Mouse (Mus musculus) thymus, postnatal 4 days (tissue): Measurements from ENCODE around the gene Jade1.
A peak's percentile ranks its signal among the peaks of the same experiment; 100 is the strongest.

ENCODE experiments used
- DNase-seq: peaks from one replicate; pipeline ENCODE4 v3.0.0; 2021

Jade1 gene

DNA sequence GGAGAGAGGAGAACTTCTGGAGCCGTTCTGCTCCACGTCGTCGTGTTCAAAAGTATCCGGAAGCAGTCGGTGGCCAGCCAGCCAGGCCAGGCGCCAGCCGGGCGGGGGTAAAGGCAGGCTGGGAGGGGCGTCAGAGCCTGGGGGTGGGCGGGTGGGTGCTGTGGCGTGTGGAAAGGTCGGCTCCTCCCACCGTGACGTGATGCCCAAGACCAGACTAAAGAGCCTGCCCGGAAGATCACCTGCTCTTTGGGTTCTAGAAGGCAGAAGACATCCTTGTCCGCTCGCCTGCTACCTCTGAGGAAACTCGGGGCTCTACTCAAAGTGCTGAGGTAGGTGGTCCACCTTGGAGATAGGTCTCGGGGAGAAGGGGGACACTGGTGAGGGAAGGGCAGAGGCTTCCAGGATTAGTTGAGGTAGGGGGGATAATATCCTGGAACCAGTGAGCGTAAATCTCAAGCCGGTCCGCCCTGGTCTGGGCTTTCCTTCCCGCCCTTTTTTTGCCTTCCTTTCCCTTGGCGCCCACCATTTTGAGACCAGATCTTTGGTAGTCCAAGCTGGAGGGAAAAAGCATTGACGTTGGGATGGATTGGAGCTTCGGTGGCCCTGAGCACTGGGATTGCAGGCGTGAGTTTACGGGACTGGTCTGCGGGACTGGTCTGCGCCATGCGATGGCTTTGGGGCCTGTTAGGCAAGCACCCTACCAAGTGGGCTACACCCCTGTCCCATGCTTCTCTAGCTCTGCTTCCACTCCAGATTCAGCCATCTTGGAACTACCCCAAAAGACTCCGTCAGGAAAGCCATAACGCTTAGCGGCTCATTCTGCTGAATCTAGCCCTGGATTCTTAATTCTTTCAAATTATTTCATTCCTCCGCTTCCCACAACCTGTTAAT lies at the start of gene Jade1:
Gene Jade1, plus strand, starts transcription at position 241 of the 891 bp plus-strand sequence.
- DNase-seq: no peak

DNA sequence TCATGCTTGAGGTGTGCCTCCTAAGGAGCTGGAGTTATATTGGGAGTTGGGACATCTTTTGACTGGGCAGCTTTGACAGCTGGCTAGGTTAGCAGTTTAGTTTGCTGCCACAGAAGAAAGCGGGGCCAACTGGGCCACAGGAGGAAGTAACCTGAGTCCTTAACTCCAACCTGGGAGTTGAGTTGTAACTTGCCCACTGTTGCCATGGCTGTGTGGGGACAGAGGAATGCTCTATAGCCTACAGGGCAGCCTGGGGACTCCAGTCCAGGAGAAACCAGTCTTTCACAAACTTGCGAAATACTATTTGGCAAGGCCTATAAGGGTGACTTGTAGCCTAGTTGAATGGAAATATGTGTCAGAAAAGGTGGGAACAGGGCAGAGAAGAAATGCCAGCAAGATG lies 46.1 kb upstream of the Jade1 start:
- no peak for DNase-seq

DNA sequence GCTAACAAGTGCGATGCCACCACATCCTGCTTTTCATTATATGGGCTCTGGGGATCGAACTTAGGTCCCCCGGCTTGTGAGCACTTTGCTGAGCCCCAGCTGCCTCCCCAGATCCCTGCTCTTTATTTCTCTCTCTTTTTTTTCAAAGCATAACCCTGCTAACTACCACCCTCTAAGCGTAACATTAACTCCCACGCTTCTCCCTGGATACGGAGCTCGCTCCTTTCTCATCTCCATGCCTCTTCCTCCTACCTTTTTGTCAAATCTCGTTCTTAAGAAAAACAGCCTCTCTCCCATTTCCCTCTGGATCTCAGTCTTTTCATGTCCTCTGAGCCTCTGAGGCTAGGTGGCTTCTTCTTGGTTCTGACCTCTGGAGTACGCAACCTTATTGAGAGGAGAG lies 45.3 kb upstream of the Jade1 start:
- DNase-seq: no peak

DNA sequence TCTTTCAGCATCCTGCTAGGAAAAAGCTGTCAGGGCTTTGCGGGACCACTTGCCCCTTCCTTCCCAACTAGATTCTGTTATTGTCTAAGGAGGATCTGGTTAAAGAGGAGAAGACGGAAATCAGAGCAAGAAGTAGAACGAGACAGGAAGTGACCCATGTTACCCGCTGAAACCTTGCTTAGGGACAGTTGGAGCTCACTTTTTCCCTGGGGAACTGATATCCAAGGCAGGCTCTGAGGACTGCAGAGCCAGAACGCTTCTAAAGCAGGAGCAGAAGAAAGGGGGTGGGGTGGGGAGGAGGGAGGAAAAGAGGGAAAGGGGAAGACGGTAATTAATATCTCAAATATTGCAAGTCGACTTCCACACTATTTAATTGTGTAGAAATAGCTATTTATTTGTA lies 44.8 kb upstream of the Jade1 start:
- no peak for DNase-seq

DNA sequence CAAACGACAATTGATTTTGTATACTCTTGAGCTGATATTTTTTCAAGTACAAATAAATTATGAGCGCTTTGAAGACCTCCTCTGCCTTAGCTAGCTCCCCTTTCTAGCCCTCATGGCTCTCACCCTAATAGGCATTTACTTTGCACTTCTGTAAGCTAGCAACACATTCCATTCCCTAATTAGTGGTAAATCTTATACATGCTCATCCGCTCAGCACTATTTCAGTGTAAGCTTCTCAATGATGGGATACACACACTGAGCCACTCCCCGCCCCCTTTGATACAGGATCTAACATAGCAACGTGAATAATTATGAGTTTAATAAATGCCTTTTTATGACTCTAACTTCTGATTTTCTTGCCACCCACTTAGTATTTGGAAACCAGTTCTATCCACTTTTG lies 41.5 kb upstream of the Jade1 start:
- DNase-seq: no peak

DNA sequence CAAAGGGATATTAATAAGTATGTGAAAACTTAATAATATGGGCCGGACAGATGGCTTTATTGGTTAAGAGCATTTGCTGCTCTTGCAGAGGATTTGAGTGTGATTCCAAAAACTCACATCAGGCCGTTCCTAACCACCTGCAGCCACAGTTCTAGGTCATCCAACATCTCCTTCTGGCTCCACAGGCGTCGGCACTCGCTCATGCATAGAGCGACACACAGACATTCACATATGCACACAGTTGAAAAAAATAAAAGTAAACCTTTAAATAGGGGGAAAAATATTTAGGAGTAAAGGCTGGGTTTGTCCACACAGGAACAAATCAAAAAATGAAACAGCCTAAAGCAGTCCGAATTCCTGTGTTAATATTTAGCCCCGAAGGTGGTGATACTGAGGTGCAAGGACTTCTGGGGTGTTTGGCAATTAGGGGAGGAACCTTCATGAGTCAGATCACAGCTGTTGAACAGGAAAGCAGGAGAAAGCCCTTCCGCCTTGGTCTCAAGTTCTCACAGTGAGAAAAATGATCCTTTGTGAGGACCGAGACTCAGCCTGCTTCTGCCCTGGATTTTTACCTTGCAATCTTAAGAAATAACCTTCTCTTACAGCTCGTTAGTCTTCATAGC lies 40.7 kb upstream of the Jade1 start:
- no peak for DNase-seq

DNA sequence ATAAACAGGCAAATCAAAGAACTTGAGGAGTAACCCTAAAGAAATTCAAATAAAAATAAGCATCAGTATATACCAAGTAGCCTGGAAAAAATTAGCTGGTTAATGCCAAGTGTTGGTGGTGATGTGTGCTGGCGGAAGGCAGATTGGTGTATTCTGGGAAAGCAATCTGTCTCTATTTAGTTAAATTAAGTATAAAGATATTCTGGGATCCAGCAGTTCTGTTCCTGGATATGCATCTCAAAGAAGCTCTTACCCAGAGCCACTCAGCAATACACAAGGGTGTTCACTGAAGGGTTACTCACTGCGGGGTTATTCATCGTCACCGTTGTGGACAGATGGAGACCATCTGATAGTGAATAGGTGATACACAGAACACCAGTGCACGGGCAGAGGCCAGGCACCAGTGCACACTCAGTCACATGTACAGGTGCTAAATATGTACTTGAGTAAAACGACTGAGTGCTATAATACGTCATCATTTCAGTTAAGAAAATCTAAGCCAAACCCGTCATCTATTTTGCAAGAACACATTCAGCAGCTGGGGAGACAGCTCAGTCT lies 38.5 kb upstream of the Jade1 start:
- DNase-seq: no peak

DNA sequence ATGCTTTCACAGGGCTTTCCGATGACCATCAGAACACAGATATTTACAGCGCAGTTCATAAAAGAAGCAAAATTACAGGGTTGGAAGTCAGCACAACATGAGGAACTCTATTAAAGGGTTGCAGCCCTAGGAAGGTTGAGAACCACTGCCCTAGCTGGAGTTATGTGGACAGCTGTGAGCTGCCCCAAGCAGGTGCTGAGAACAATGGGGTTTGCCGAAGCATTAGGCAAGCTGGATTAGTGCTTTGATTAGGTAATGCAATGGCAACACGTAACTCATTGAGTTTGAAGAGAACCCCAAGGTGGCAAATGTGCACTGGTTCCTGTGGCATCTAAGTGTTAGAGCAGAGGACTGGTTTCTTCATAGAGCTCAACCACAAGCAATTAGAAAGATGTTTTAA lies 34.6 kb upstream of the Jade1 start:
- DNase-seq: no peak

DNA sequence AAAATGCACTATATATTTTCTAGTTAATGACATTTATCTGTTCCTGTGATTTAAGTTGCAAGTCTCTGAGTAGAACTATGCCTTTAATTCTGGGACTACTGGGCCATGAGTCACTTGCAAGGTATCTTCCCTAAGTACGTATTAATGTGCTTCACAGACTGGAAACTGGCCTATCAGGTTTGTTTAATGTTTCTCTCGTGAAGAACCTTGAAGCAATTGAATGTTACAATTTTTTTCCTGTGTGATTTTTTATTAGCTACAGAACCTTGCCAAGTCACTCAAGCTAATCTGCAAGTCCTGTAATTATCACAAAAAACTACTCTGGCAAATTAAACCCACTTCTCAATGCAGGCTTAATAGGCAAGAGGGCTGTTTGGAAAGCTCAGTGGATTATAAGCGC lies 33.8 kb upstream of the Jade1 start:
- DNase-seq: no peak

DNA sequence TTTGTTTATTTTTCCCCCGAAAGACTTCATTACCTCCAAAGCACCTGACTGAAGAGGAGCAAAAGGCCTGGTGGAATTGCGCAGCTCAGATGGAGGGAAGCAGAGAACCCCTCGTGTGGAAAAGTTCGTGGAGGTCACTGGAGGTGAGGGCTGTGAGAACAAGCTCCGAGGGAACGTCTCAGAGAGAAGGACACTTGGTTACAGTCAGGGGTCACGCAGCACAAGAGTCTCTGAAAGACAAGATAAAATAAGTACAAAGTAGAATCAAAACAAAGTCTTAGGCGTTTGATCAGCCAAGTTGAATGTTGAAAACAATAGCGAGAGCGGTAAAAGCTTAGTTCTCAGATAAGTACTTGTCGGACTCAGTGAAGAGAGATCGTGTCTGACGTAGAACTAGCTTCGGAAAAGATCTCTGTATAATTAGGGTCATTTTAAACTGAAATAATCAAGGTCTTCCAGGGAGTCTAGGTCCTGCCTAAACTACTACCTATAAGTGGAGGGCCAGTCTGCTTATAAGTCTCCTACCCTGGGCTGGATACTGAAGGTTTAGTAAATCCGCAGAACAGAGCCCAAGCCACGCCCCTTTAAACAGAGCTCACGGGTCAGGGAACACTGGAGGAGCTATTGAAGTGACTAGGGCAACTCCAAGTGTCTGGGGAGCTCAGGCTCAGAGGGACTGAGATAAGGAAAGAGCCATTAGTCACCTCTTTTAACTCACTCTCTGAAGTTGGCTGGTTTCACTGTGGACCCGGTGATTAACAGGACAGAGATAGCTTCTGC lies 33.1 kb upstream of the Jade1 start:
- no peak for DNase-seq

DNA sequence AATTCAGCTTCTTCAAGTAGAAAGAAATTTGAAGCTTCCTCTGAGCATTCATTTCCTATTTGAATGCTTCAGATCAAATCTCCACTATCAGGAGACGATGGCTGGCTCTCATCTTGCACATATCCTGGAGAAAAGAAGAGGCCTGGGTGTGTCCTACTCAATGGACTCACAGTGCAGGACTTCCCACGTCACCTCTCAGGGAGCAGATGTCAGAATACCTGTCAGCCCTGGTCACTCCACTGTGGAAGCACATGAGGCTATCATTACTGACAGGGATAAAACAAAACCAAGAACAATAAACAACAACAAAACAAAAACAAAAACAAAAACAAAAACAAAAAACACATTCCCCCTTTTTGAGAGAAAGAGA lies 32.5 kb upstream of the Jade1 start:
- no peak for DNase-seq

DNA sequence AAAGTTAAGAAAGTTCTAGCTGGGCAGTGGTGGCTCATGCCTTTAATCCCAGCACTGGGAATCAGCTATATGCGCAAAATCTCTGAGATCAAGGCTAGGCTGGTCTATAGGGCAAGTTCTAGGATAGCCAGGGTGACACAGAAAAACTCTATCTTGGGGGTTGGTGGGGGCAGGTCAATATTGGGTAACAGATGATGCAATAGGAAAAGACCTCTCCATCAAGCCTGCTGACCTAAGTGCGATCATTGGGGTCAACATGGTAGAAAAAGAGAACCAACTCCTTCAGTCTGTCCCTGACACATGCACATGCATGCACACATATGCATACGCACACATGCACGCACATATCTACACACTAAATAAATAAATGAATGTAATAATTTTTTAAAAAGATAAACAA lies 32.1 kb upstream of the Jade1 start:
- DNase-seq: no peak

DNA sequence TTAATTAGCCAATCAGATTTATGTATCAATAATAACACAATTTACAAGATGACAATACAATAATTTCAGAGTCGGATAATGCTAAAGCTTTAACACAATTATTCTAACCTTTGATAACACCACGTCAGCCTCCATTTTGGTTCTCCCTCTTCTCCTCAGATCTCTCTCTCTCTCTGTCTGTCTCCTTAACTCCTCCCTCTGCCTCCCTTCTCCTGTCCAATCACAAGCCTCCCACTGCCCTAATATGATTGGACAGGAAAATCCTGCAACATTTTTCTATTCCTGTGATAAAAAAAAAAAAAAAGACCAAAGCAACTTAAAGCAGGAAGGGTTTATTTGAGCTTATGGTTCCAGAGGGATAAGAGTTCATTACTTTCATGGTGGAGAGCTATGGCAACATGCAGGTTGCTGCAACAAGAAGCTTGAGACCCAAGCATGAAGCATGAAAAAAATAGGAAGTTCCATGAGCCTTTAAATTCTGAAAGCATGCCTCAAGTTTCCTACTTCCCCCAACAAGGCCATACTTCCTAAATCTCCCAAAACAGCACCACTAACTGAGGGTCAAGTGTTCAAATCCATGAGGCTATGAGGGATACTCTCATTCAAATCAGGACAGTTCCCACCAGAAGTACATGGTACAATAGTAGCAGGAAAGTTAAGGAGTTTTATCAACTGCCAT lies 27.1 kb upstream of the Jade1 start:
- no peak for DNase-seq

DNA sequence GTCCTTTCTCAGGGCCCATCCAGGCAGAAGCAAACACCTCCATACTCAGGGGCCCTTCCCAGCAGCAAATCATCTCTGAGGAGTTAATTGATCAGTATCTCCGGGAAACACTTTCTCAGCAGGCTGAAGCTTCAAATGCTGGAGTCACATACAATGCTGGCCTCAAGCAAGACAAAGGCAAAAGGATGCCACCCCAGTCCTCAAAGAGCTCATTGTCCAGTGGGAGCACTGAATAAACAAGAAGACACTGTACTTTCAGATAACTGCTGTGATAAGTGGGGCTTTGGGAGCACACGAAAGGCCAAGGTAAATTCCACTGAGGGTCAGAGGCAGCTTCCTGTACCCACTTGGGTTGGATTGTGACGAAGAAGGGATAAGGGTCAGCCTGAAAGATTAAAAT lies 25.4 kb upstream of the Jade1 start:
- DNase-seq: no peak

DNA sequence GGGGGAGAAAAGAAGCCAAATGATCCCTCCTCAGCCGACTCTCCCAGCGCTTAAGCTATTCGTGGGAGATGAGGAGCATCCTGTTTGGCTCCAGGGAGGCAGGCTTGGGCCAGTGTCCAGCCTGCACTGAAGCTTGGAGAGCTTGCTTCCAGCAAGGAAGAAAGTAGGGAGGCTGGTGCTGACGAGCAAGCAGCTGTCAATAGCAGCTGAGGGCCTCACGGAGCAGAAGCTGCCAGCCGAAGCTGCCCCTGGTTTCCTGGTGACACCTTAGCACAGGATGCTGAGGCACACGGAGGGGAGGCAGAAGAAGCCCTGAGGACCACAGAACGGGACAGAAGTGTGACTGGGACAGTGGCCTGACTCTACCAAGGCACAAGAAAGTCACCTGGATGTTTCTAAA lies 24.0 kb upstream of the Jade1 start:
- no peak for DNase-seq

DNA sequence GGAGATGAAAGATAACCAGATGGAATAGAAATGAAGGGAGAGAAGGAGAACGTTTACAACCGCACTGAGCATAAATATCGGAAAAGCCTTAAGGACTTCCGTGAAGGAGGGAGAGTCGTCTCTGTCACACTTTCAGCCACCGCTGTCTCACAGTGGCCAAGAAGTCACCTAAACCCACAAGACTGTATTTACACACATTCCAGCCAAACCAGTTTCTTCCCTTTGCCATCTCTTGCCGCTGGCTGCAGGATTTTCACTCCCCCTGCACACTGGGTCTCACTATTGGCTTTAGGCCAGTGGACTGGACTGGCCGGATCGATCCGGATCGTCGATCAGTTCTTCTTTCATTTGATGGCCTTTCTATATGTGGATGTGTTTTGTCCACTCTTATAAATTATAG lies 23.4 kb upstream of the Jade1 start:
- DNase-seq: no peak

DNA sequence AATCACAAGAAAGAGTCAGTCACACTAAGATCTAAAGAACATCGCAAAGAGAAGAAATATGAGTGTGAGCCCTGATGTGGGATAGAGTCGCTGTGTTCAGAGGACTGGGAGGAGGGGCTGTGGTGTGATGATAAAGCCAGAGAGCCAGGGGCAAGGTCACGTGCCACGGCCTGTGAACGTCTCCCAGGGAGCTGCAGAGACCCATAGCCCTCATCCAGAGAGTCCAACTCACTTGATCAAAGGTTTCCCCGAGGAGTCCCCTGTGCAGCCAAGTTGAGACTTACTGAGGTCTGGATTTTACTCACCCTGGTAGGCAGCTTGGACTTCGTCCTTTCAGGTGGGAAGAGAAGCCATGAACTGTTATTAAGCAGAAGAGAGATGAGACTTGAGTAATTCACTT lies 21.9 kb upstream of the Jade1 start:
- DNase-seq: no peak

DNA sequence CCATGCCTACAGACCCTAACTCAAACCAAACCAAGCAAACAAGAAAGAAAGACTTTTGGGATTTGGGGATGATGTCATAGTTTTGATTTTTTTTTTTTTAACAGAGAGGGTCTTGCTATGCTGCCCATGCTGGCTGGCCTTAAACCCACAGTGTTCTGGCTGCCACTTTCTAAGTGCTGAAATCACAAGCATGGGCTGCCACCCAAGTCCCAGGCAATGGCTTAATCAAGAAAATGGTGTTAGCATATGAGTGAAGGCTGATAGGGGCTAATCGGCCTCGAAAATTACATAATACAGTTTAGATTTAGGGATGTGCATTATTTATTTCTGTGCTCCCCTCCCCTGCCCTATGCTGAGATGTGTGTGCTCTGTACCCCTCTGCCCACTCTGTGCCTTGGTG lies 17.6 kb upstream of the Jade1 start:
- no peak for DNase-seq

DNA sequence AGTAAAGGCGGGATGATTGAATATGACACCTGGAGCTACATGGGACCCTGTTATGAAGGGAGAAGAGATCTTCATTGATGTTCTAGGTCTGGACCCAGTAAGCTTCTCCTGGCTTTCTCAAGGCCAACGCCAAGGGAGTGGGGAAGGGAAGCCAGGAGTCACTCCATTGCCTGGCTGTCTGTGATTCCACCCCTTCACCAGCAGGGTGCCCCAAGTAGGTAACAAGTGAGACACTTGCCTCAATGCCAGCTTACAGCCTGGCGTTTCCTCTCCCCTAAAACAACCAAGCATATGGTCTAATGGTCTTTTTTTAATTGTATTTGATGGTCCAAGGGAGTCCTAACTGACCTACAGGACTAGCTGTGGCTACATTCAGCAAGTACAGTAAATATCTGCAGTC lies 14.2 kb upstream of the Jade1 start:
- DNase-seq: peak; percentile 42

DNA sequence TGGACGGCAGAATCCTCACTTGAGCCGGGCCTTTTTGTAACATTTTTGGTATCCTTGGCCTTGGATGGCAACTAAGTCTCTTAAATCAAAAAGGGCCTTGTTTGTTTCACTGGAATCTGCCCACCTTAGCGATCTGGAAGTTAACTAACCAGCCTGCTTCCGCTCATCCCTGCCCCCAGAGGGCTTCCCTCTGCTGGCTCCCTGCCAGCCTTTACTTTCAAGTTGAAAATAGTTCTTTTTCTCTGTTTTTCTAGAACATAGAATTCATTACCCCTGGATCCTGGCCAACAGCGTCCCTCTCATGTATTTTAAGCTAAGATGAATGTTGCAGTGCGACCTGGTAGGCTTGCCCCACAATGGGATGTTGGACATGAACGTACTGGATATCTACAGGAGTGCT lies 11.1 kb upstream of the Jade1 start:
- no peak for DNase-seq

DNA sequence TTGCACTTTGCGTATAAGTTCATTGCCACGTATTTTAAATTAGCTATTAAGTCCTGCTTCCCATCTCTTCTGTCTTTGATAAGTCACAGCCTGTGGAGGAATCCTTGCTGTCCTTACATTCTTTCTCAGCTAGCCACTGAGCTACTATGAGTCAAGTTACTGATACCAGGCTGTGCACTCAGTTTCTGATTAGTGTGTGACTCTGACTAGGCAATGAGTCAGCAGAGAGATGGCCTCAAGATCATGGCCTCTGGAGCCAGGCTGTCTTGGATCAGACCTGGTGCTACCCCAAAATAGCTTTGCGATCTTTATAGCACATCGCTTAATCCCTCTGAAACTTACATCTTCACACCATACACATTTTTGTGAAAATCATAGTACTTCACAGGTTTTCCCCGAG lies 8.2 kb upstream of the Jade1 start:
- no peak for DNase-seq

DNA sequence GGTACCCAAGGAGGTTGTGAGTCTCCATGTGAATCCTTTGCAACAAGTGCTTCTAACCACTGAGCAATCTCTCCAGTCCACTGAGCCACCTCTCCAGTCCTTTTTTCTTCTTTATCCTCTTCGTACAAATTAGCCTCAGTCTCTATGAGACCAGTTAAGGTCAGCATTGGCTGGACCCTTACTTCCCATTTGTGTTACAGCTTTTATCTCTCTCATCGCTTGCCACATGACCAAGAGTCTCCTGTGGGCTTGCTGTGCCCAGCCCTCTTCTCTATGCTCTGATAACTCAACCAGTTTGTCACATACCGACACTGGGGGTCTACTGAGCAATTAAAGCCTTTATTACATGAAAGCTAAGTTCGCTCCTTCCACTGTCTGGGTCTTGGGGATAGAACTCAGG lies 7.3 kb upstream of the Jade1 start:
- no peak for DNase-seq

DNA sequence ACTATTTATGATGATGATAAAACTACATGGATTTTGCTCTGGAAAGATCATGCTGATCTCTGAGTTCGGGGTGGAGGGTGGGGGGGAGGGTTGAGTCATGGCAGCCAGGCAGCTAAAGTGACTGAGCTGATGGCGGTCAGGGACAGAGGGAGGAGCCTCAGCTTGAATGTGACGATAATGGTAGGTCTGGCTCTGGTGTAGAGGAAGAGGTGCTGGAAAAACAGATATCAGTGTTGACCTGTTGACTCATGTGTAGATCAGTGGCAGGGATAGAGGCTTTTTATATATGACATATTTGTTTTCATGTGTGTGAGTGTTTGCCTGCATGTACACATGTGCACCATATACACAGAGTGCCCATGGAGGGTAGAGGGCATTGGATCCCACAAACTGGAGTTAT lies 3.9 kb upstream of the Jade1 start:
- no peak for DNase-seq
